Mouse (Mus musculus): ENCODE measurements around the gene Itgb8. TPM values are rescaled to one million over a fixed set of nuclear protein-coding genes. Genes with fewer than 3 reads are reported as not detected.

Itgb8 gene
- polyA plus RNA-seq (2017; shearing (Covaris generic)), result 22.7 TPM

GRCm38 (mm10) chr12:119238696-119239415 is at the start of gene Itgb8:
TSS of gene Itgb8 (minus strand) at chr12:119238802.

Other genes starting within 250 kb of the Itgb8 start
- gene Macc1, start 75.5 kb upstream of the Itgb8 start, polyA plus RNA-seq (2017; shearing (Covaris generic)), result not detected

Measured in activated CD4-positive, CD25-positive, alpha-beta regulatory T cell, adult 9 weeks (primary cell).